Mouse (Mus musculus) induced T-regulatory cell, adult 2 months (primary cell): ENCODE results near the gene Gnat1.

ENCODE experiments used
- DNase-seq: peaks from one replicate; pipeline ENCODE4 v3.0.0-alpha.2; 2012; ENCODE audit warnings: low read depth

Gene Gnat1

GRCm38 (mm10) chr9:107700114-107700571 is 20.6 kb upstream of the Gnat1 start:
- no peak for DNase-seq

- DNase-seq, result no peak
Measured at GRCm38 (mm10) chr9:107699376-107699980, 20.0 kb upstream of the Gnat1 start.

GRCm38 (mm10) chr9:107698611-107699190 is 19.2 kb upstream of the Gnat1 start:
- DNase-seq, result no peak

- no peak for DNase-seq
Measured at GRCm38 (mm10) chr9:107697811-107698521, 18.5 kb upstream of the Gnat1 start.

- DNase-seq, result no peak
Measured at GRCm38 (mm10) chr9:107696845-107697610, 17.5 kb upstream of the Gnat1 start.

- DNase-seq, result no peak
Measured at GRCm38 (mm10) chr9:107696106-107696479, 16.6 kb upstream of the Gnat1 start.

- no peak for DNase-seq
Measured at GRCm38 (mm10) chr9:107695441-107696105, 16.1 kb upstream of the Gnat1 start.

- no peak for DNase-seq
Measured at GRCm38 (mm10) chr9:107694627-107695026, 15.1 kb upstream of the Gnat1 start.

GRCm38 (mm10) chr9:107693433-107693987 is 14.0 kb upstream of the Gnat1 start:
- no peak for DNase-seq

- DNase-seq, result no peak
Measured at GRCm38 (mm10) chr9:107692785-107693184, 13.3 kb upstream of the Gnat1 start.

- DNase-seq, result peak; percentile 33
Measured at GRCm38 (mm10) chr9:107690391-107690790, 10.9 kb upstream of the Gnat1 start.

- no peak for DNase-seq
Measured at GRCm38 (mm10) chr9:107688939-107689338, 9.4 kb upstream of the Gnat1 start.

- DNase-seq, result no peak
Measured at GRCm38 (mm10) chr9:107688415-107688814, 8.9 kb upstream of the Gnat1 start.

GRCm38 (mm10) chr9:107685231-107685981 is 5.9 kb upstream of the Gnat1 start:
- DNase-seq, result peak; percentile 55

- no peak for DNase-seq
Measured at GRCm38 (mm10) chr9:107682405-107682804, 2.9 kb upstream of the Gnat1 start.

GRCm38 (mm10) chr9:107678861-107679260 is 651 bp downstream of the Gnat1 start:
- no peak for DNase-seq

GRCm38 (mm10) chr9:107677819-107678526 is 1.5 kb downstream of the Gnat1 start:
- DNase-seq, result peak; percentile 93

GRCm38 (mm10) chr9:107677091-107677784 is 2.3 kb downstream of the Gnat1 start:
- peak; percentile 84 for DNase-seq

- peak; percentile 64 for DNase-seq
Measured at GRCm38 (mm10) chr9:107676302-107676701, 3.2 kb downstream of the Gnat1 start.
